Mouse (Mus musculus): Measurements from ENCODE around the gene Cyp39a1.

DNA sequence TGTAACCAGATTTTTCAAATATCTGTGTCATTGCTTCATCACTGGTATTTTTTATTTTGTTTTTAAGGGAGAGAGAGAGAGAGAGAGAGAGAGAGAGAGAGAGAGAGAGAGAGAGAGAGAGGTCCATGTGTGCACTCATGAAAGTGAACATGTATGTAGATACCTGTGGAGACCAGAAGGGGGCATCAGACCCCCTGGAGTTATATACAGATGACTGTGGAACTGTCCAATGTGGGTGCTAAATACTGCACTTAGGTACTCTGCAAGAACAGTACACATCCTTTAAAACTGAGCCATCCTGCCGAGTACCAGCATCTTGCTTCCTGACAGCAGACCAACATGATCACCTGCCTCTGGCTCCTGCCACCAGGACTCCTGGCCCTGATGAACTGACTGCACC is 9.0 kb downstream of the Cyp39a1 start:
- TF ChIP-seq CTCF (IDR thresholded peaks at IDR 0.05; ENCODE audit: low read depth) (0 out of 2 replicates have a peak, but pooled peaks have one; percentile 13), EP300 (IDR thresholded peaks at IDR 0.05; ENCODE audit: low read depth) (no peak)
